Mouse (Mus musculus): ENCODE data around the gene Olfr288.

The Olfr288 gene

DNA sequence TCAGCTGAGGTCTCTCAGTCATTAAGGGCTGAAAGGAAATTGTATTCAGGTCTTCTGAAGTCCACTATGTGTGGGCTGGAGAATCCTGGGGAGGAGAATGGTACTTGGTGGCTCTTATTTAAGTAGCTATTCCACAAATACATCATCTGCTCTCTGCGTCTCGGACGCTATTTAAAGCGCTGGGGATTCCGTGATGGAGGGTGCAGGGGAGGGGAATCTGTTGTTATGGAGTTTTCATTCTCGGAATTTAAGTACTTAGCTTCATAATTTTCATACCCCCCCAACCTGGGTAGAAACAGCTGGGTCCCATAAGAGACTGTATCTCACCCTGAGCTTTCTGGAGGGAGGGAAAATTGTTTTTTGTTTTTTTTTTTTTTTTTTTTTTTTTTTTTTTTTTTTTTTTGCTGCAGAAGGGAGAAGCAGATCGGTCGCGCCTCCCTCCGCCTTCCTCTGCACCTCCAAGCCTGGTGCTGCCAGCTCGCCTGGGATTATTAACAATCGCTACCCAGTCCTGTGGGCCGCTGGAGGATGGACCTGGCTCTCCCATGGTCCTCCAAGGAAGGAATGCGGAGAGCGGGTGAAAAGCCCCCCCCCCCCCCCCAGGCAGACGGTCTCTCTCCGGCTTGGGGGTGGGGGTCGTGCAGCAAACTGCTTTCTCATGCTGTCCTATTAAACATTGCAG is 28.2 kb downstream of the Olfr288 start, which contains the start of gene Ccdc184:
Gene Ccdc184, plus strand, starts transcription at position 196 of the 682 bp plus-strand sequence.
- CTCF ChIA-PET = interaction anchor here (0.7 to 0.9 kb wide), 2 partner anchors 14 to 439 kb away, joined by 3 to 4 read pairs; no protein-coding TSS in a partner anchor

DNA sequence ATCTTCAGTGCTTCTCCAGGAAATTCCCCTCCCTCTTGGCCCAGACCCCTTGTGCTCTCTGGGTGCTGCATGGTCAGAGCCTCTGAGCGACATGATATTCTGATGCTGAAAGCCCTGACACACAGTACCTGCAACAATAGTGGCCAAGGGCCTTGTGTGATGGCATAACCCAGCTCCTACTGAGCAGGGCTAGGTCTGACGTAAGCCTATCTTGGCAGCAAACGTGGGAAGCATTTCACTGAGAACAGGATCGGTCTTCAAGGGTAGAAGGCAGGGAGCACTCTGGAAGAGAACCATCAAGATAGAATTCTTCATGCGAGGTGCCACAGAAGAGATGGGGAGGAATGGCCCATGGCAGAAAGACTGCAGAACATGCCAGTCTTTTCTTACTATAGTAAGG is 29.8 kb downstream of the Olfr288 start, which contains the start of gene Asb8:
Gene Asb8, minus strand, starts transcription at position 101 of the 400 bp plus-strand sequence.
- CTCF ChIA-PET = no interaction called here

DNA sequence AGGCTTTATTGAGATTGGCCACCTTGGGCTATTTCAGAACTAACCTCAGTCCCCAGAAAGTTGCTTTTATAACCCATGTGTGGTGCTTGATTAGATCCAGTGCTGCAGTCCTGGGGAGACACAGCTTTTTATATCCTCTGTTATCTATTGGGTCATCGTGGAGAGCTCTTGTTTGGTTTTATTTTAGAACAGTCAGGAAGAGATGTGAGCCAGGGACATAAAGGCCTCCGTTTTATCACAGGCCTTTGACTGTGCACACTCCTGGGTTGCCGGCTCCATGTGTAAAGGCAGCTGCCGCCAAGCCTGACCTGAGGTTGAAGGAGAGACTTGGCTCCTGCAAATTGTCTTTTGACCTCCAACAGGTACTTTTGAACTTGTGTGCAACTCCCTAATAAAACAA is 32.8 kb downstream of the Olfr288 start:
- CTCF ChIA-PET = no interaction called here

DNA sequence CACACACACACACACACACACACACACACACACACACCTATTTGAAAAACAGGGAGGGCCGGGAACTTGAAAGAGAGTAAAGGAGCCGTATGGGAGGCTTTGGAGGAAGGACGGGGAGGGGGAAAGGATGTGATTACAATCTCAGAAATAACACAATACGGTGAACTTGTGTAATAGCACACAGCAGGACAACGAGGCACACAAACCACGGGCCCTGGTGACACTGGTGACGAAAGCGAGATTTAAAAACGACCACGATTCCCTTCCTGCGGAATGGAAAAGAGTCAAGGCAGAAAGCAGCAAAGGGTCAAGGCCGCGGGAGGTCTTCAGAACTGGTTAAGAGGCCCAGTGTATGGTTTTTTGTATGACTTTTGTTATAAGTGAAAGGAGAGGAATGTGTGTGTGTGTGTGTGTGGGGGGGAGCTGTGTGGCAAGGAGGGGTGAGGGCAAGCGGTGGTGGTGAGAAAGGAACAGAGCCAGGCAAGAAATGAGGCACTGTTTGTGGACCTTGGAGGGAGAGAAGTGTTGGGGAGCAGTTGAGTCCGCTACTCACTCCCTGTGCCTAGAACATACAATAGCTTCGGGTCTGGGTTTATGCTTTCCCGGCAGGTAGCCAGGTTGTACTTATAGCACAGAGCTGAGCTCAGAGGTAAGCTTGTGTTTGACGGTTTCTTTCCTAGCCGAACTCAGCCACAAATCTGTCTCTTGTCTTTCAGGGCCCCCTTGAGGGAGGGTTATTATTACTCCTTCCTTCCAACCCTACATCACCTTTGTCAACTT is 34.1 kb downstream of the Olfr288 start:
- CTCF ChIA-PET = interaction anchor here (0.6 kb wide), 1 partner anchor 19 kb away, joined by 3 read pairs; no protein-coding TSS in a partner anchor

- CTCF ChIA-PET = no interaction called here
These were observed 38.1 kb downstream of the Olfr288 start for GRCm38 (mm10) chr15:98157253-98157652.

DNA sequence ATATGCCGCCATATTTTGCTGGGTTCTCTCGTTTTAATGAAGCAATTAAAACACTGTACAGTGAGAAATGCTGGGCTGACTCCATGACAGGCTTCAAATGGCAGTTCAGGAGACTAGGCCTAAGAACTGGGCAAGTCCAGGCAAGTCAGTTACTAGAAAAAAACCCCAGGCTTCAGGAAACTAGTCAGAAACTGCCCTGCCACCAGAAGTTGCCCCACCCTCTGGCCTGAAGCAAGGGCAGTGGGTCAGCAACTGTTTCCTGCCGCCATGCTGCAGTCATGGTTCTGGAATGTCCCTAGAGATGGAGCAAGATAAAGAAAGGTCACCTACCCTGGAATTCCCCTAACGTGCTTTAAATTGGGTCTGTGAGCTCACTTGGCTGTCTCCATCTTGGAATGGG is 39.4 kb downstream of the Olfr288 start:
- CTCF ChIA-PET = no interaction called here

- CTCF ChIA-PET = interaction anchor here (0.6 kb wide), 1 partner anchor 359 kb away, joined by 3 read pairs; no protein-coding TSS in a partner anchor
These were observed 40.1 kb downstream of the Olfr288 start for GRCm38 (mm10) chr15:98155272-98155671.

DNA sequence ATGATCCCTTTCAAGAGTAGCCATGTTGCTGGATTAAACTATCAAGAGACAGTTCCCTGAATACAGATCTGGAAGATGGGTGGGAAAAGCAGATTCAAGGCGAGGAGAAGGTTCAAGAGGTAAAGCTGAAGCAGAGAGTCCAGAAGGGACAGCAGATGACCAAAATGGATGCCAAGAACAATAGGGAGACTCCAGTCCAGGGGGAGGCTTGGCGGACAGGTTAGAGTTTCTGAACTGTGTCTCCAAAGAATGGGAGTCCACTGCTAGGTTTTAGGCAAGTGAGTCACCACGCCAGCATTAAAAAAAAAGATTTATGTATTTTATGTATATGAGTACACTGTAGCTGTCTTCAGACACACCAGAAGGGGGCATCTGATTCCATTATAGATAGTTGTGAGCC is 40.7 kb downstream of the Olfr288 start:
- CTCF ChIA-PET = no interaction called here

DNA sequence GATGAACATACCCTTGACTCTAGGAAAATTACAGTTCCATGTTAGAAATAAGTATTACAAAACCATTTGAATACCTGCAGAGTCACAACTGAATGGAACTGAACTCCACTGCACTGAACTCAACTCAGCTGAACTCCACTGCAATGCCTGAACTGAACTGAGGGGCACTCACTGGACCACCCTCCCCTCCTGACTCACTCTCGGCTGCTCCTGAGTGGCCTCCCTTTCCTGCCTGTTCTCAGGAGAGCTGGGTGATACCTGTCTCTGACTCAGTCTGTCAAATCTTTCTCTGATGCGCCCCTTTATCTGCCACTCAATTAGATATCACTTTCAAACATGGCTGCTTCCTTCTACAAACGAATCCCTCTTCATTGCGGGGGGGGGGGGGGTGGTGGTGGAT is 41.2 kb downstream of the Olfr288 start:
- CTCF ChIA-PET = no interaction called here

DNA sequence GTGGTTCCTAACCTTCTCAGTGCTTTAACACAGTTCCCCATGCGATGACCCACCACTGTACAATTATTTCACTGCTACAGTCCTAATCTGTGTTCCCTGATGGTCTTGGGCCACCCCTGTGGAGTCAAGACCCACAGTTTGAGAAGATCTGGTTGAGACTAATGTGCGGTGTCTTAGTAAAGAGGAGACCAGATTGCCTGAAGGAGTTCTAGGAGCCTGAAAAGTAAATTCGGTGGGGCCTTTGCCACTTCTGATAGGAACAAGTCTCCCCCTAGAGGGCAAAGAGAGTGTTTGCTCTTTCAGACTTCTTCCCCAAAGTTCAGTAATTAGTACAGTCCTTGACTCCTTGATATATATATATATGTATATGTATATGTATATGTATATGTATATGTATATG is 41.7 kb downstream of the Olfr288 start:
- CTCF ChIA-PET = no interaction called here

GRCm38 (mm10) chr15:98152916-98153315 is 42.4 kb downstream of the Olfr288 start:
- CTCF ChIA-PET = no interaction called here

DNA sequence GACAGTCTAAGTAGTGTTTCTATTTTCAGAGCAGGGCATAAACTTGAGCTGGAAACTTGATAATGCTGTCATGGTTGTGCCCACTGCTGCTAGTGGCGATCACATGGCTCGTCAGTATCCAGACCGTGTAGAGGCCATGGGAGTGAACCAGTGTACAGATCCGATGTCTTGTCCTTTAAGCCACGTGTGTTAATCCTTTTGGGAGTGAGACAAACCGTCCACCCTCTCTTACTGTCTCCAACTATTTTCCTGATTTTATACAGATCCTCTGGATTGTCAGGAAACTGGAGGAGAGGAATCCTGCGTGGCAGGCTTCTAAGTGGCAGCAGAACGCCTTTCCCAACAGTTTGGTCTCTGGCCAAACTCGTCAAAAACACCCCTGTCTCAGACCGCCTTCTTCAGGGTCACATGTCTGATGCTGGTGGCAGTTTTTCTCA is 46.2 kb downstream of the Olfr288 start:
- CTCF ChIA-PET = interaction anchor here (0.6 kb wide), 1 partner anchor 64 kb away, joined by 6 read pairs; no protein-coding TSS in a partner anchor

DNA sequence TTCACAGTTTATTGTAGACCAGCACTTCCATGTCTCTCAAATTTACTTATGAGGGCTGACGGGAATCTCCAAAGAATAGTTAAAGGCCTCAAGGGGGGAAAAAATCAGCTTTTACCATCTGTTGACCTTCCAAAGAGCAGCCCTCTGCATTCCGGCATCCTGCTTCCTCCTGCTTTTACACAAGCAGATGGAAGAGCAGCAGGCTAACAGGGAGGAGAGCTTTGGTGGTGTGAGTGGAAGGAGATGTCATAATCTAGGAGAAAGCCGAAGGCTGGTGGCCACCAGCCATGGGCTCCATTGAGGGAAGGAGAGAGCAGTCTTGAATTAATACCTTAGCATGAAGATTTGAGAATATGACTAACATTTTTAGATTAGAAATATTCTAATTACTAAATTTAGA is 47.0 kb downstream of the Olfr288 start:
- CTCF ChIA-PET = interaction anchor here (0.6 to 0.7 kb wide), 3 partner anchors 63 to 847 kb away, joined by 4 to 6 read pairs (median 5); no protein-coding TSS in a partner anchor

DNA sequence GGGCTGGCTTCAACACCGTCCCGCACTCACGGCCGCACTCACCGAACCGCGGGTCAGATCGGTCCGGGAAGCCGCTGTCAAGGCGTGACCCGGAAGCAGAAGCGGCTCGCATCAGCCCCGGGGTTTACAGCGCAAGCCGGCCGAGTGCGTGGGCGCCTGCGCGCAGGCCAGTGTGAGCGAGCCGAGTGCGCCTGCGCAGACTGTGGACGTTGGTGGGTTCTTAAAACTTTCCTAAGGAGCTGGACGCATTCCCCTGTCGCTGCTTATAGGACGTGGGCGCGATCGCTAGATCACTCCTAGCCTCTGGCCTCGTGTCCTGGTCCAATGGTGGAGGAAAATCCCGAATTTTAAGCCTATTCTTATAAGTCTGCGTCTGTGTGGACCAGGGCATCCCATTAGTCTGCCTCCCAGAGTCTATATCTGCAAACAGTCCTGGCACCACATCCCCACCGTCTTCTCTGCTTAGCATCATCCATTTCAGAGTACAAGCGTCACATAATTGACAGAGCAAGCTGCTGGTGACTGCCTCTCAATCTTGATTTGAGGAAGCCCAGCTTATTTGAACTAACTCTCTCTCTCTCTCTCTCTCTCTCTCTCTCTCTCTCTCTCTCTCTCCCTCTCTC is 49.7 kb downstream of the Olfr288 start:
- CTCF ChIA-PET = interaction anchor here (0.7 kb wide), 1 partner anchor 90 kb away, joined by 3 read pairs; no protein-coding TSS in a partner anchor

DNA sequence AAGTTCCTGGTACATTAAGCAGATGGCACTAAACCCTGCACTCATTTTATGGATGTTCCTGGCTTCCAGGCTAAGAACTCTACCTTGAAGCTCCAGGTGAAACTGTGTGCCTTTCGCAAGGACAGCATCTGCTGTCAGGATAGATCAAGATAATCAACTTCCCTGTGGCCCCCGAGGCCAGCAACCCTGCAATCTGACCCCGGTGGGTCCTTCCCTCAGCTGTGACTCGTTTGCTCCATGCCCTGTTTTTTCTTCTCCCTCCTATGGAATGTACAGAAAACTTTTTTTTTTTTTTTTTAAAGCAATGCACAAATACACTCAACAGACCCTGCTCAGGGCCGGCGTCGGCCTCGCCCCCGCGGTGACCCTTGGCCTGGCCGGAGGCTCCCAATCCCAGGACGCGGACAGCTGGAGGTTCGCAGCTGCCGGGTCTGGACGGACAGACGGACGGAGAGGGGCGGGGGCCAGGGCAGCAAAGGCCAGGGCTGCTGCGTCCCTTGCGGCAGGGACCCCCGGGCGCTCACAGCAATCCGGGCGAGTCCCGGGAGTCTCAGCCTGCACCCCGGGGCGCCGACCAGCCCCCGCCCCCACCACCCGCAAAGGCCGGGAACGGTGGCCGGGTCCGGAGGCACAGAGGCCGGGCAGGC is 50.4 kb downstream of the Olfr288 start:
- CTCF ChIA-PET = interaction anchor here (0.6 kb wide), 1 partner anchor 45 kb away, joined by 3 read pairs; no protein-coding TSS in a partner anchor

GRCm38 (mm10) chr15:98142515-98142914 is 52.8 kb downstream of the Olfr288 start:
- CTCF ChIA-PET = interaction anchor here (0.6 kb wide), 1 partner anchor 47 kb away, joined by 3 read pairs; no protein-coding TSS in a partner anchor

GRCm38 (mm10) chr15:98140809-98141208 is 54.5 kb downstream of the Olfr288 start:
- CTCF ChIA-PET = interaction anchor here (0.6 to 1.1 kb wide), 2 partner anchors 51 to 82 kb away, joined by 3 read pairs; no protein-coding TSS in a partner anchor

DNA sequence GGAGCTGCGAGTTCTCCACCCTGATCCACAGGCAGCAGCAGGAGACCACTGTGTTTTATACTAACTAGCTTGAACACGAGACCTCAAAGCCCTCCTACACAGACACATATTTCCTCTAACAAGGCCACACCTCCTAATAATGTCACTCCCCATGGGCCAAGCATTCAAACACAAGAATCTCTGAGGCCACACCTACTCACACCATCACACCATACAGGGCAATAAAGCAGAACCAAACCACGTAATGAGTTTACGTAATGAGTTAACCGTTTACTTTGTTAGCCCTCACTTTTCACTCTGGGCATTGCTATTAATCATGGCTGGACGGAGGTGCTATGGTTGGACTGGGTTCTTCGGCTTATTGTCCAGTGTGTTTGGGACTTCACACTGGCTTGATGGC is 55.6 kb downstream of the Olfr288 start:
- CTCF ChIA-PET = no interaction called here

- CTCF ChIA-PET = no interaction called here
These were observed 58.5 kb downstream of the Olfr288 start for GRCm38 (mm10) chr15:98136871-98137270.
